Mouse (Mus musculus): ENCODE data around the gene Zfand3. TPM values are rescaled to one million over a fixed set of nuclear protein-coding genes. Genes with fewer than 3 reads are reported as not detected.

The Zfand3 gene
- total and polyA plus RNA-seq, 2 experiments: 46.7 to 63.3 TPM

GRCm38 (mm10) chr17:30145596-30146149 is 141.1 kb downstream of the Zfand3 start:
- H3K9ac ChIP-seq (ENCODE audit: low read depth, low read length): no peak overlapping the region
- peaks cover 43% of the 10 kb centered on the region for H3K79me2 ChIP-seq (ENCODE audit: control insufficient read depth, insufficient read depth, low read length)
- H3K36me3 ChIP-seq (ENCODE audit: control insufficient read depth, insufficient read depth, low read length): peaks cover 2% of the 10 kb centered on the region; the same call in 1 of the 2 replicates
- no peak overlapping the region for H3K4me3 ChIP-seq (ENCODE audit: insufficient read depth, low read depth, low read length)
- peak; percentile 43; the same call in 1 of the 2 replicates for TF ChIP-seq CTCF (IDR thresholded peaks at IDR 0.05; ENCODE audit: low read depth, low read length)
- TF ChIP-seq POLR2A (IDR thresholded peaks at IDR 0.05; ENCODE audit: extremely low read depth, insufficient read depth, low read length): no peak
- WGBS: 78% methylated on average over 10 of the region's 10 CpGs
- peak; percentile 41 for DNase-seq (ENCODE audit: extremely low read depth, low read depth, low spot score)
- peaks cover 15% of the 10 kb centered on the region for H3K4me1 ChIP-seq (ENCODE audit: control insufficient read depth, insufficient read depth, low read length)
- no peak overlapping the region for H3K27ac ChIP-seq (replicated peaks; ENCODE audit: insufficient read depth, low read depth, low read length)
- no peaks in the 10 kb centered on the region for H3K27me3 ChIP-seq (ENCODE audit: control insufficient read depth, insufficient read depth, low read length)

DNA sequence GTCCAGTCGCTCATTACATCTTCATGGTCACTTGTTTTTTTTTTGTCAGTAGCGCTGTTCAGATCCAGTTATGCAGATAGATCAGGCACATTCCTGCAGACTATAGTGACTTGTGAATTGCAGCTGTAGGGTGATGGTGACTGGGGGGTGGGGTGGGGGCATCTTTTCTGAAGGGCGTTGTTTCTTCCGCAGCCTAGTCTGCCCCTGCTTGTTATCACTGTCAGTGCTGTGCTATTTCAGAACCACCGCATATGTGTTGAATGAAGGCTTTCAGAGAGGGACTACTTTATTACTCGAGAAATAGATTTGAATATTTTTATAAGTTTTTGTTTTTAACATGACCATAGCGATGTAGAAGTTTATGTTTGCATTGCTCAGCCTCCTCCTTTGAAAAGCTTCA is 142.0 kb downstream of the Zfand3 start:
- H3K4me3 ChIP-seq (ENCODE audit: insufficient read depth, low read depth, low read length): no peak overlapping the region
- no peak overlapping the region for H3K9ac ChIP-seq (ENCODE audit: low read depth, low read length)
- peaks cover 2% of the 10 kb centered on the region; the same call in 1 of the 2 replicates for H3K36me3 ChIP-seq (ENCODE audit: control insufficient read depth, insufficient read depth, low read length)
- no peaks in the 10 kb centered on the region for H3K27me3 ChIP-seq (ENCODE audit: control insufficient read depth, insufficient read depth, low read length)
- DNase-seq (ENCODE audit: extremely low read depth, low read depth, low spot score): no peak
- peaks cover 15% of the 10 kb centered on the region for H3K4me1 ChIP-seq (ENCODE audit: control insufficient read depth, insufficient read depth, low read length)
- H3K27ac ChIP-seq (replicated peaks; ENCODE audit: insufficient read depth, low read depth, low read length): no peak overlapping the region
- 89% methylated on average over 7 of the region's 7 CpGs for WGBS
- H3K79me2 ChIP-seq (ENCODE audit: control insufficient read depth, insufficient read depth, low read length): peaks cover 42% of the 10 kb centered on the region
- TF ChIP-seq POLR2A (IDR thresholded peaks at IDR 0.05; ENCODE audit: extremely low read depth, insufficient read depth, low read length) (no peak), CTCF (IDR thresholded peaks at IDR 0.05; ENCODE audit: low read depth, low read length) (no peak)

GRCm38 (mm10) chr17:30147897-30148296 is 143.4 kb downstream of the Zfand3 start:
- peaks cover 43% of the 10 kb centered on the region for H3K79me2 ChIP-seq (ENCODE audit: control insufficient read depth, insufficient read depth, low read length)
- no peak overlapping the region for H3K27ac ChIP-seq (replicated peaks; ENCODE audit: insufficient read depth, low read depth, low read length)
- H3K9ac ChIP-seq (ENCODE audit: low read depth, low read length): no peak overlapping the region
- H3K36me3 ChIP-seq (ENCODE audit: control insufficient read depth, insufficient read depth, low read length): peaks cover 4% of the 10 kb centered on the region; the same call in 1 of the 2 replicates
- 69% methylated on average over 1 of the region's 1 CpGs for WGBS
- no peak for DNase-seq (ENCODE audit: extremely low read depth, low read depth, low spot score)
- no peak overlapping the region for H3K4me3 ChIP-seq (ENCODE audit: insufficient read depth, low read depth, low read length)
- peaks cover 14% of the 10 kb centered on the region for H3K4me1 ChIP-seq (ENCODE audit: control insufficient read depth, insufficient read depth, low read length)
- H3K27me3 ChIP-seq (ENCODE audit: control insufficient read depth, insufficient read depth, low read length): no peaks in the 10 kb centered on the region
- no peak for TF ChIP-seq POLR2A (IDR thresholded peaks at IDR 0.05; ENCODE audit: extremely low read depth, insufficient read depth, low read length)
- TF ChIP-seq CTCF (IDR thresholded peaks at IDR 0.05; ENCODE audit: low read depth, low read length): no peak

- TF ChIP-seq POLR2A (IDR thresholded peaks at IDR 0.05; ENCODE audit: extremely low read depth, insufficient read depth, low read length) (no peak), CTCF (IDR thresholded peaks at IDR 0.05; ENCODE audit: low read depth, low read length) (no peak)
- Histone ChIP-seq H3K36me3 (ENCODE audit: control insufficient read depth, insufficient read depth, low read length) (peaks cover 7% of the 10 kb centered on the region; the same call in 1 of the 2 replicates), H3K79me2 (ENCODE audit: control insufficient read depth, insufficient read depth, low read length) (peaks cover 40% of the 10 kb centered on the region), H3K4me1 (ENCODE audit: control insufficient read depth, insufficient read depth, low read length) (peaks cover 10% of the 10 kb centered on the region), H3K27ac (replicated peaks; ENCODE audit: insufficient read depth, low read depth, low read length) (no peak overlapping the region), H3K9ac (ENCODE audit: low read depth, low read length) (no peak overlapping the region), H3K27me3 (ENCODE audit: control insufficient read depth, insufficient read depth, low read length) (no peaks in the 10 kb centered on the region), H3K4me3 (ENCODE audit: insufficient read depth, low read depth, low read length) (no peak overlapping the region)
- no peak for DNase-seq (ENCODE audit: extremely low read depth, low read depth, low spot score)
- WGBS: 85% methylated on average over 6 of the region's 6 CpGs
Measured at GRCm38 (mm10) chr17:30148320-30148719, 143.8 kb downstream of the Zfand3 start.

- Histone ChIP-seq H3K36me3 (ENCODE audit: control insufficient read depth, insufficient read depth, low read length) (peaks cover 10% of the 10 kb centered on the region), H3K27me3 (ENCODE audit: control insufficient read depth, insufficient read depth, low read length) (no peaks in the 10 kb centered on the region), H3K4me3 (ENCODE audit: insufficient read depth, low read depth, low read length) (no peak overlapping the region), H3K79me2 (ENCODE audit: control insufficient read depth, insufficient read depth, low read length) (peaks cover 40% of the 10 kb centered on the region), H3K27ac (replicated peaks; ENCODE audit: insufficient read depth, low read depth, low read length) (no peak overlapping the region), H3K4me1 (ENCODE audit: control insufficient read depth, insufficient read depth, low read length) (peaks cover 7% of the 10 kb centered on the region), H3K9ac (ENCODE audit: low read depth, low read length) (no peak overlapping the region)
- WGBS: 95% methylated on average over 6 of the region's 6 CpGs
- TF ChIP-seq CTCF (IDR thresholded peaks at IDR 0.05; ENCODE audit: low read depth, low read length) (no peak), POLR2A (IDR thresholded peaks at IDR 0.05; ENCODE audit: extremely low read depth, insufficient read depth, low read length) (no peak)
- no peak for DNase-seq (ENCODE audit: extremely low read depth, low read depth, low spot score)
Measured at GRCm38 (mm10) chr17:30149911-30150310, 145.4 kb downstream of the Zfand3 start.

DNA sequence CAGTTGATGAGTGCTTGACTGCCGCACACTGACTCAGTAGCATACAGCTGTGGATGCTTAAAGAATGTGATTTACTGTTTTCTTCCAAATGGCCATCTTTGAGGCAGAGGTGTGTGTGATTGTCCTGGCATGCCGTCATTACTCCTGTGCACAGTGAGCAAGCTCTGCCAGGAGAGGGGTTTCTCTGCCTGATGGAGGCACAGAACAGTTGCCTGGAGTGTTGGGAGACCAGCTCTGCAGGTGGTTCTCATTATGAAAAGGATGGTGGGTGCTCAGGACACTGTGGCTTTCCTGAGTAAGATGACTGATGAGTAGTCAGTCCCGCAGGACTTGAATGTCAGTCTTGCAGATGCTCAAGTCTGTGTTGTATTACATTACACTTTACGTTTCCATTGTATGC is 149.6 kb downstream of the Zfand3 start:
- Histone ChIP-seq H3K79me2 (ENCODE audit: control insufficient read depth, insufficient read depth, low read length) (peaks cover 45% of the 10 kb centered on the region), H3K27ac (replicated peaks; ENCODE audit: insufficient read depth, low read depth, low read length) (no peak overlapping the region), H3K4me1 (ENCODE audit: control insufficient read depth, insufficient read depth, low read length) (0 out of 2 replicates have a peak, but pooled peaks cover 3% of the 10 kb centered on the region), H3K36me3 (ENCODE audit: control insufficient read depth, insufficient read depth, low read length) (peaks cover 15% of the 10 kb centered on the region), H3K4me3 (ENCODE audit: insufficient read depth, low read depth, low read length) (no peak overlapping the region), H3K9ac (ENCODE audit: low read depth, low read length) (no peak overlapping the region), H3K27me3 (ENCODE audit: control insufficient read depth, insufficient read depth, low read length) (no peaks in the 10 kb centered on the region)
- 94% methylated on average over 4 of the region's 4 CpGs for WGBS
- no peak for TF ChIP-seq POLR2A (IDR thresholded peaks at IDR 0.05; ENCODE audit: extremely low read depth, insufficient read depth, low read length)
- no peak for TF ChIP-seq CTCF (IDR thresholded peaks at IDR 0.05; ENCODE audit: low read depth, low read length)
- DNase-seq (ENCODE audit: extremely low read depth, low read depth, low spot score): no peak
